Mouse (Mus musculus) layer of hippocampus, adult 8-10 months (tissue): ENCODE measurements at regions not wholly inside any gene's neighbourhood (a gene's known extent, or its start where the extent isn't known, plus 50 kb on each side); places are given as distances from the start of the nearest gene placed in this dataset.

Experiments used
- DNase-seq, 2 experiments: peaks; one replicate each; pipeline ENCODE4 v3.0.0; 2022; ENCODE audit warnings: low spot score in 2 of 2

- DNase-seq = no peak
Measured at GRCm38 (mm10) chr19:44686061-44686460, 69.8 kb upstream of the Pax2 start.

GRCm38 (mm10) chr19:44692396-44692795 is 63.4 kb upstream of the Pax2 start:
- DNase-seq = no peak

- no peak for DNase-seq
Measured at GRCm38 (mm10) chr19:44692816-44693215, 63.0 kb upstream of the Pax2 start.

- no peak for DNase-seq
Measured at GRCm38 (mm10) chr19:44695331-44695730, 60.5 kb upstream of the Pax2 start.

GRCm38 (mm10) chr19:44696059-44696712 is 59.7 kb upstream of the Pax2 start:
- no peak for DNase-seq

GRCm38 (mm10) chr19:44696773-44697172 is 59.1 kb upstream of the Pax2 start:
- DNase-seq = no peak

GRCm38 (mm10) chr19:44698382-44699256 is 57.2 kb upstream of the Pax2 start:
- no peak for DNase-seq
